Comparison of ENCODE assay signal across 10 mouse cellular contexts in the genomic region with DNA sequence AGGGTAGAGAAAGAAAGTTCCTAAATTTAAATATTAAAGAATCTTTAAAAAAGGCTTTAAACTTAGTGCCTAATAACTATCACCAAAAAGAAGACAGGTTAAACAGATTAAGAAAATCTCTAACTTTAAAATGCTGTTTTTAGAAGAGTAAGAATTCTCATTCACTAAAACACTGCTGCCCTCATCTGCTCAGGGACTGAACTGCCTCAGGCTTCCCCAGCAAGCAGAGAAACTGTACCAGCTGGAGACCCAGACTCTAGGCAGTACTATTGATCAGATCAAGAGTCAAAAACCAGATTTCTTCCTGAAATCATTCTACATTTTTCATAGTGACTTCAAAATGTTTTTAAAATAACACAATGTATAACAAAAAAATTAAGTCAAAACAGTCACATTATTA. TPM values are rescaled to one million over a fixed set of nuclear protein-coding genes. Genes with fewer than 3 reads are reported as not detected.
DNase-seq lines count a peak whose midpoint lies in the region; ATAC-seq and TF ChIP-seq lines count a peak whose summit lies in the region.
"Had no signal": no experiment of that assay in that cellular context is flagged by ENCODE, and none has a peak within 500 bp of the region (broad histone marks: within the 10 kb centered on the region; RNA-seq: fewer than 3 reads in every experiment).

No protein-coding gene starts in this region.

- no peak overlapping the region for H3K27ac ChIP-seq in midbrain, embryonic 13.5 days
- H3K27ac ChIP-seq: liver, embryonic 13.5 days; stomach, embryonic 15.5 days had no signal

- no peaks in the 10 kb centered on the region for H3K9me3 ChIP-seq in E14TG2a.4 (ENCODE audit: low read length)
- H3K9me3 ChIP-seq in midbrain, embryonic 13.5 days = no peaks in the 10 kb centered on the region
- H3K9me3 ChIP-seq: liver, embryonic 13.5 days; stomach, embryonic 15.5 days had no signal

- TF ChIP-seq CTCF in E14TG2a.4 (conservative IDR thresholded peaks at IDR 0.05; ENCODE audit: low read length) = 0 out of 2 replicates have a peak, but pooled peaks have one; percentile 19

- no peak overlapping the region for H3K4me3 ChIP-seq in E14TG2a.4 (replicated peaks; ENCODE audit: low read length)
- H3K4me3 ChIP-seq in midbrain, embryonic 13.5 days (replicated peaks) = no peak overlapping the region
- H3K4me3 ChIP-seq: liver, embryonic 13.5 days; stomach, embryonic 15.5 days had no signal

- H3K9ac ChIP-seq in midbrain, embryonic 13.5 days (replicated peaks) = no peak overlapping the region
- H3K9ac ChIP-seq: liver, embryonic 13.5 days; stomach, embryonic 15.5 days had no signal

- no peaks in the 10 kb centered on the region for H3K27me3 ChIP-seq in E14TG2a.4 (ENCODE audit: insufficient read depth, low read length)
- no peaks in the 10 kb centered on the region for H3K27me3 ChIP-seq in midbrain, embryonic 13.5 days
- H3K27me3 ChIP-seq: liver, embryonic 13.5 days; stomach, embryonic 15.5 days had no signal

- ATAC-seq in midbrain, embryonic 13.5 days = no peak

- no peaks in the 10 kb centered on the region for H3K4me1 ChIP-seq in E14TG2a.4 (replicated peaks; ENCODE audit: low read depth, low read length)
- H3K4me1 ChIP-seq in midbrain, embryonic 13.5 days (replicated peaks) = no peaks in the 10 kb centered on the region
- H3K4me1 ChIP-seq: liver, embryonic 13.5 days; stomach, embryonic 15.5 days had no signal

- H3K36me3 ChIP-seq in E14TG2a.4 (ENCODE audit: insufficient read depth, low read length) = peaks cover 23% of the 10 kb centered on the region
- H3K36me3 ChIP-seq in midbrain, embryonic 13.5 days = 0 out of 2 replicates have a peak, but pooled peaks cover 1% of the 10 kb centered on the region
- H3K36me3 ChIP-seq: stomach, embryonic 15.5 days had no signal

- H3K4me2 ChIP-seq in midbrain, embryonic 13.5 days (replicated peaks) = no peak overlapping the region
- H3K4me2 ChIP-seq: liver, embryonic 13.5 days; stomach, embryonic 15.5 days had no signal

- DNase-seq in adrenal gland, adult 2 months = peak; percentile 19
- no peak for DNase-seq in adrenal gland, adult 8-10 months
- DNase-seq in kidney, postnatal 14 days = peak; percentile 45
- DNase-seq in kidney, adult 11 months = no peak
- DNase-seq in kidney, postnatal 4 days = peak; percentile 60 to 61
- peak; percentile 48 for DNase-seq in thymus, postnatal 14 days
- DNase-seq: liver, embryonic 13.5 days had no signal

RNA-seq across cellular contexts. Expression of a gene that starts 5.5 kb away (rescaled TPM):
- 100 to 1,000 TPM; 445 to 681 TPM for total RNA-seq in adrenal gland, adult 2 months (2021)
- 1,063 and 1,394 TPM in 2 replicates for polyA plus RNA-seq in adrenal gland, adult 2 months (2012; rRNA removed)
- total RNA-seq in adrenal gland, adult 8-10 months (2022) = 100 to 1,000 TPM; 398 to 666 (median 560) TPM
- 1.7 and 6.7 TPM in 2 replicates for polyA plus RNA-seq in midbrain, embryonic 13.5 days (2015; fragmentation: Nextera tagmentation; extraction: Ambion mirVana)

RNA-seq across cellular contexts. Expression of a gene that starts 29.0 kb away (rescaled TPM):
- 10 to 100 TPM; 32.1 to 33.7 TPM for total RNA-seq in adrenal gland, adult 2 months (2021)
- 10.2 and 11.3 TPM in 2 replicates for polyA plus RNA-seq in adrenal gland, adult 2 months (2012; rRNA removed)
- total RNA-seq in adrenal gland, adult 8-10 months (2022) = 10 to 100 TPM; 31.1 to 37.7 (median 35.6) TPM
- 9.3 and 9.5 TPM in 2 replicates for polyA plus RNA-seq in midbrain, embryonic 13.5 days (2015; fragmentation: Nextera tagmentation; extraction: Ambion mirVana)

RNA-seq across cellular contexts. Expression of a gene that starts 55.9 kb away (rescaled TPM):
- total RNA-seq in adrenal gland, adult 2 months (2021) = 10 to 100 TPM; 10.4 to 25.8 TPM
- polyA plus RNA-seq in adrenal gland, adult 2 months (2012; rRNA removed) = 4.3 and 8.7 TPM in 2 replicates
- total RNA-seq in adrenal gland, adult 8-10 months (2022) = 10 to 100 TPM; 15.3 to 29.0 (median 22.7) TPM
- 28.1 and 31.5 TPM in 2 replicates for polyA plus RNA-seq in midbrain, embryonic 13.5 days (2015; fragmentation: Nextera tagmentation; extraction: Ambion mirVana)

Comparison
In these comparisons a context has a peak if more than half of its experiments do, and no peak if none do; other contexts are left out.
1. DNase-seq: peak in adrenal gland, adult 2 months (single experiment), kidney, postnatal 14 days (single experiment), kidney, postnatal 4 days (2 of 2) and thymus, postnatal 14 days (single experiment); none in adrenal gland, adult 8-10 months (single experiment) and kidney, adult 11 months (single experiment).